Mouse (Mus musculus) heart, adult 2 months (tissue): ENCODE measurements around the gene Gsx1. TPM values are rescaled to one million over a fixed set of nuclear protein-coding genes. Genes with fewer than 3 reads are reported as not detected.

Experiments used
- DNase-seq, 2 experiments: peaks; one replicate each; pipeline ENCODE4 v3.0.0; 2021
- H3K27ac ChIP-seq: fragments of 200-600 bp; 2 replicates; pipeline ENCODE4 v1.8.1; 2022
- H3K27me3 ChIP-seq: fragments of 200-500 bp; 2 replicates; pipeline ENCODE4 v1.6.1; 2012; ENCODE audit warnings: mild to moderate bottlenecking, low read length, inconsistent platforms, mixed read lengths; ENCODE audit not compliant: control insufficient read depth, insufficient read depth
- H3K36me3 ChIP-seq: fragments of 200-500 bp; 2 replicates; pipeline ENCODE4 v1.6.1; 2012; ENCODE audit warnings: low read length, inconsistent platforms; ENCODE audit not compliant: control insufficient read depth, insufficient read depth
- H3K4me1 ChIP-seq: fragments of 200-500 bp; 2 replicates; pipeline ENCODE4 v1.6.1; 2011; ENCODE audit warnings: low read length; ENCODE audit not compliant: control insufficient read depth, insufficient read depth
- H3K4me3 ChIP-seq: fragments of 200-600 bp; 2 replicates; pipeline ENCODE4 v1.8.1; 2022
- H3K79me2 ChIP-seq: fragments of 200-500 bp; replicated peaks from 2 replicates; pipeline ENCODE4 v1.6.1; 2012; ENCODE audit warnings: mild to moderate bottlenecking, inconsistent platforms, low read length, moderate library complexity, mixed read lengths; ENCODE audit not compliant: control insufficient read depth, insufficient read depth
- H3K9ac ChIP-seq: fragments of 200-500 bp; 2 replicates; pipeline ENCODE4 v1.6.1; 2012; ENCODE audit warnings: low read depth, mild to moderate bottlenecking, control low read depth, inconsistent platforms, low read length, mixed read lengths
- CTCF ChIP-seq: fragments of 200-600 bp; IDR thresholded peaks from 2 replicates; pipeline ENCODE4 v1.8.1; 2022; ENCODE audit warnings: antibody characterized with exemption, mild to moderate bottlenecking, moderate library complexity
- EP300 ChIP-seq: fragments of 200-500 bp; IDR thresholded peaks from 2 replicates; pipeline ENCODE4 v1.6.1; 2011; ENCODE audit warnings: low read depth, low read length, control low read depth; ENCODE audit not compliant: insufficient read depth
- POLR2A ChIP-seq: fragments of 200-500 bp; IDR thresholded peaks from 2 replicates; pipeline ENCODE4 v1.6.1; 2011; ENCODE audit warnings: mild to moderate bottlenecking, low read depth, low read length, control low read depth; ENCODE audit not compliant: insufficient read depth
- WGBS: fragments of 180-500 bp; shearing (Covaris S2); methylation state at CpG from one replicate; pipeline ENCODE4 v1.1.7; 2018; 5-methylcytosine and 5-hydroxymethylcytosine counted together
- intact Hi-C: fragments of 180-260 bp; cut with DNase I; formaldehyde crosslinking; loops from one replicate; pipeline ENCODE4 v1.15.1; 2025
- long read RNA-seq: library from polyadenylated mRNA; stranded (forward); transcript quantifications from one replicate; pipeline ENCODE4 v2.0.0, GENCODE M21; 2021
- polyA plus RNA-seq: library from polyadenylated mRNA; depleted of rRNA; stranded (reverse); fragments of >200 nt; gene quantifications from 2 replicates; pipeline ENCODE4 v1.2.3, GENCODE M21; 2012; rRNA removed
- total RNA-seq, 2 experiments: library from RNA; stranded (reverse); gene quantifications; 2 replicates each; pipeline ENCODE4 v1.2.3; 2021

The Gsx1 gene
- total RNA-seq: not detected
- polyA plus RNA-seq: not detected in 2 replicates
- long read RNA-seq: 0 reads

DNA sequence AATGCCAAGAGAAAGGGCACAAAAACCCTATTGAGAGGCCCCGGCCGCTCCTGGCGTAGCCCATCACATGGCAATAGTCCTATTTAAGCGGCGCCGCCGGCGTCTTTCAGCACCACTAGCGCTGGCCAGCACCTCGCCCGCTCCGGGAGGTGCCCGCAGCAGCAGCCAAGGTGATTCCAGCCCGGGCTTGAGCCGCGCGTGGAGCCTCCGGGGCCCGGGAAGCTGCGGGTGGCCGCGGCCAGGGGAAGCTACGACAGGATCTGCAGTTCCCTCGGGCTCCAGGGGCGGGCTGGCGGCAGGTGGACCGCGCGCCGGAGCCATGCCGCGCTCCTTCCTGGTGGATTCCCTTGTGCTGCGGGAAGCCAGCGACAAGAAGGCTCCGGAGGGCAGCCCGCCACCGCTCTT is at the start of gene Gsx1:
Gene Gsx1 (plus strand): TSS at position 126 of the 405 bp plus-strand sequence.
- under 1% methylated on average over 36 of the region's 37 CpGs for WGBS
- Histone ChIP-seq H3K4me3 (peak within 1 kb of the TSS; percentile 39), H3K36me3 (no peaks in the 10 kb centered on the region), H3K27ac (no peak within 1 kb of the TSS), H3K27me3 (peaks cover 34% of the 10 kb centered on the region), H3K9ac (no peak within 1 kb of the TSS), H3K79me2 (no peaks in the 10 kb centered on the region), H3K4me1 (peaks cover 5% of the 10 kb centered on the region)
- DNase-seq: peak; percentile 55 to 72
- intact Hi-C loops: no loop called here
- TF ChIP-seq POLR2A: no peak

DNA sequence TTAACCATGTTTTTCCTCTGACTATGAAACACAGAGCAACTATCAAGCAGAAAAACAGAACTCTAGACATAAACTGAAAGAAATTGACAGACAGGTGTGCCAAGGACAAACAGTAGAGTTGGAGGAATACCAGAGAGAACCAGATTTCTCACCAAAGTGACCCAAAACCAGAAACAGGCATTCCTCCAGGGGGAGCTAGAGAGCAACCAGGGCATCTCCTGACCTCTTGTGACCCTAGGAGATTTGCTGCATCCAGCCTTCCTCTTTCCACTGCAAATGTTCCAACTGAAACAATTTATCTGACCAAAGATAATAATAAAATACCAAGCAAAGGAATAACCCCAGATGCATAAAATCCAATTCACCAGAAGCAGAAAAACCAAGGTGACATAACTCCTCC is 41.2 kb upstream of the Gsx1 start:
- Histone ChIP-seq H3K27ac (no peak overlapping the region), H3K36me3 (no peaks in the 10 kb centered on the region), H3K4me3 (no peak overlapping the region), H3K4me1 (no peaks in the 10 kb centered on the region), H3K27me3 (peaks cover 1% of the 10 kb centered on the region; the same call in 1 of the 2 replicates), H3K79me2 (no peaks in the 10 kb centered on the region), H3K9ac (no peak overlapping the region)
- DNase-seq: no peak
- intact Hi-C loops: no loop called here
- no peak for TF ChIP-seq POLR2A
- peak; percentile 54 for TF ChIP-seq CTCF

DNA sequence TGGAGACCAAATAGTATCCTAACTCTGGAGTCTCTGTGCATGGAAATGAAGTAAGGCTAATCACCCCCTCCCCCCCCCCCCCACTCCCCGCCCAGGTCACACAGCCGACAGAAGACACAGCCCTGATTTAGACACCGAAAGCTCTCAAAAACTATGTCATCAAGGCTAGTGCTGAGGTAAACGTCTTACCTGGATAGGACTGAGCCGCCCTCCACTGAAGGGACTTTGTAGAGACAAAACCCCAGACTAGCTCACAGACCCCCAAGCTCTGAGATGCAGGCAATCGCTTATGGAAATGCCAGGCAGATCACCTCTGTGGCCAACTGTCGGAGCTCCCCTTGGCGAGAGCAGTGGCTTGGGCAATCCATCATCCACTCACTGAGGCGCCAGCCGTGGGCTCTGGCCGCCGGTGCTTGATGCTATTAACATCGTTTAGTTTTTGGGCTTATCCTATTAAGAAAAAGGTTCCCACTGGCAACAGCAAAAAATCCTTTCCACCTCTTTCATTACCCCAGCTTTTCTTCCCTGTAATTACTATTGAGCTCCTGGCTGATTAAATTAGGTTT is 33.6 kb upstream of the Gsx1 start:
- no peaks in the 10 kb centered on the region for H3K4me1 ChIP-seq
- no peaks in the 10 kb centered on the region for H3K79me2 ChIP-seq
- no peaks in the 10 kb centered on the region; the same call in 1 of the 2 replicates for H3K27me3 ChIP-seq
- no peaks in the 10 kb centered on the region for H3K36me3 ChIP-seq
- H3K9ac ChIP-seq: no peak overlapping the region
- DNase-seq: no peak
- TF ChIP-seq EP300: no peak
- TF ChIP-seq CTCF: no peak
- no peak for TF ChIP-seq POLR2A
- no peak overlapping the region for H3K27ac ChIP-seq
- H3K4me3 ChIP-seq: no peak overlapping the region
- intact Hi-C loops: no loop called here
- 24% methylated on average over 13 of the region's 13 CpGs for whole genome bisulfite sequencing

DNA sequence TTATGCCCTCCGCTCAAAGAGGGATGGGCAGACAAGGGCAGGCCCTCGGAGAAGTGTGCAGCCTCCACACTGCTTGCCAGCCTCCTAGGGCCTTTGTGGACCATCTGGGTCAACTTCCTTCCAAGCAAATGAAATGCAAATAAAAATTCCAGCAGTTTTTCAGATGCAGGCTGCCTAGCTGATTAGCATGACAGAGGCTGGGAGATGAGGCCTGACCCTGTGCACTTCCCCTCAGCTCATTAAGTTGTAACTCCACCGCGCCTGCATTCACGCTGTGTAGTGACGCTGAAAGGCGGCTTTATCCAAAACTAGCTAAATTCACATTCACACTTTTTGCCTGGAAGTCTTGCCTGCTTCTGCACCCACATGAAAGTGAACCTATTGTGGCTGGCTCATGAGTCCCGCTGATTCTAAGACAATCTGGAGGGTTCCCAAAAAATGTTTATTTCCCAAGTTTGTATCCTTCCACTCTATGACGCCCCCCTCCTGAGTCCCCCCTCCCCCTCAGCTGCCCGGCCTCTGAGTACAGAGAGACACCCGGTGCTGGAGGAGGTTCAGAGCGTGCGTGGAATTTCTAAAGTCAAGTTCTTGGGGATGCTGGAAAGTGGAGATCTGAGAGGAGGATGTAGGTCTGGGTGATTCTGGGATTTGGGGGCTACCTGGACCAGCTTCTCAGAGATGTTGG is 32.9 kb upstream of the Gsx1 start:
- Histone ChIP-seq H3K4me1 (no peaks in the 10 kb centered on the region), H3K79me2 (no peaks in the 10 kb centered on the region), H3K9ac (no peak overlapping the region), H3K4me3 (no peak overlapping the region), H3K27me3 (no peaks in the 10 kb centered on the region; the same call in 1 of the 2 replicates), H3K36me3 (no peaks in the 10 kb centered on the region), H3K27ac (no peak overlapping the region)
- intact Hi-C loops: no loop called here
- TF ChIP-seq POLR2A (no peak), EP300 (no peak), CTCF (no peak)
- no peak for DNase-seq
- WGBS: 23% methylated on average over 13 of the region's 13 CpGs

DNA sequence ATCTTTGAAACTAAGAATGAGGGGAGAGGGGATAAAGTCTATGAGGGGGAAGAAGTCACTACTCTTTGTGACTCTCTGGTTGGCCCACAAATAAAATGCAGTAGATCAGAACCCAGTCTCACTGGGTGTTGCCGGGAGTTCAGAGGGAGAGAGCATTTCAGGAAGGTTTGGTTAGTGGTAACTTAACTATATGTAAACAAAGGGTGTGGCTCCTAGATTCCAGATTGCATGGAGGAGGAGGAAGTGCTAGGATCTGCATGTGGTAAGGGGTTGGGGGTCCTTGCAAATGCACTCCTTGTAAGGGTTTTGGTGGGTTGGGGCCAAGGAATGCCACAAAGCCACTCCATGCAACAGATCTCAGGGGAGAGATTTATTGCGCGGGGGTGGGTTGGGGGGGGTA is 32.1 kb upstream of the Gsx1 start:
- H3K9ac ChIP-seq: no peak overlapping the region
- no peak overlapping the region for H3K4me3 ChIP-seq
- WGBS: 36% methylated on average over 3 of the region's 3 CpGs

DNA sequence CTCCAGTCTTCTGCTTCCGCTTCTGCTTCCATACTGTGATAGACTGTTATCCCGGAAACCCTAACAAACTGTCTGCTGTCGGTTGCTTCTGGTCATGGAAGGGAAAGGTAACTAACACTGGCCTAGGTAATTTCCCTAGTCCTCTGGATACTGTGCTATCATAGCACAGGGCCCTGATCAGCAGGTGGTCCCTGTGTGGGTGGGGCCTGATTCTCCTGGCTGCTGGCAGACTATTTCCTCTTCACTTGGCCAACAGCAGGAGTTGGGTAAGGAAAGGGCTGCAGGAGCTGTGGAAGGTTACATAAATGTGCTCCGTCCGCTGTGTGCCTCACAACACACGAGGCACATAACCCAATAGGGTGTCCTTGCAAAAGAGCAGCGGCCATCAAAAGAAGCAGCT is 31.1 kb upstream of the Gsx1 start:
- H3K36me3 ChIP-seq: no peaks in the 10 kb centered on the region
- no peaks in the 10 kb centered on the region for H3K79me2 ChIP-seq
- no peaks in the 10 kb centered on the region for H3K4me1 ChIP-seq
- intact Hi-C loops: no loop called here
- H3K27ac ChIP-seq: no peak overlapping the region
- H3K4me3 ChIP-seq: no peak overlapping the region
- no peaks in the 10 kb centered on the region; the same call in 1 of the 2 replicates for H3K27me3 ChIP-seq
- WGBS: 63% methylated on average over 7 of the region's 7 CpGs
- no peak overlapping the region for H3K9ac ChIP-seq
- no peak for TF ChIP-seq EP300
- no peak for TF ChIP-seq POLR2A
- TF ChIP-seq CTCF: no peak
- DNase-seq: no peak

More for the DNA sequence above, 32.1 kb upstream of the Gsx1 start:
- Histone ChIP-seq H3K27me3 (no peaks in the 10 kb centered on the region; the same call in 1 of the 2 replicates), H3K4me1 (no peaks in the 10 kb centered on the region), H3K79me2 (no peaks in the 10 kb centered on the region), H3K36me3 (no peaks in the 10 kb centered on the region), H3K27ac (no peak overlapping the region)
- TF ChIP-seq POLR2A: no peak
- no peak for TF ChIP-seq CTCF
- TF ChIP-seq EP300: no peak
- intact Hi-C loops: no loop called here
- DNase-seq: no peak
